Mouse (Mus musculus) heart, adult 11 months (tissue): ENCODE data around the gene Cep68.
A peak's percentile ranks its signal among the peaks of the same experiment; 100 is the strongest.

ENCODE experiments used
- DNase-seq: peaks from one replicate; pipeline ENCODE4 v3.0.0; 2022

Gene Cep68

GRCm38 (mm10) chr11:20202299-20203011, 46.8 kb downstream of the Cep68 start:
- DNase-seq = peak; percentile 89

DNA sequence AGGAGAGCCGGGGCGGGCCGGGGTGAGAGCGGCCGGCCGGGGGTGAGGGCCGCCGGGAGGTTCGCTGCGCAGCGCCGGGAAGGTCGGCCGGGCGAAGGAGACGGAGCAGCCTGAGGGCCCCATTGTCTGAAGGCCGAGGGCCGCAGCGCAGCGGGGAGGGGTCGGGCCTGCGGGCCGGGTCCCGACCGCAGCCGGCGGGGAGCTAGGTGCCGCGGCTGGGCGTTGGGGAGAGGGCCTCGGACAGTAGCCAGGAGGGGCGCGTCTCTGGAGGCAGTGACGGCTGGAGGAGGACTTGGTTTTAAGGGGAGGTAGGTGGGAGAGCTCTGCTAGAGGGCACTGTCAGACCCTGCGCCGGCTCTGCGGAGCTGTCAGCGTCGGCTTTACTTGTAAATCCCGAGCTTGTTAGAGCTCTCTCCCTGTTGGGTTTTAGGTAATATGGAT, 47.5 kb downstream of the Cep68 start:
- no peak for DNase-seq

DNA sequence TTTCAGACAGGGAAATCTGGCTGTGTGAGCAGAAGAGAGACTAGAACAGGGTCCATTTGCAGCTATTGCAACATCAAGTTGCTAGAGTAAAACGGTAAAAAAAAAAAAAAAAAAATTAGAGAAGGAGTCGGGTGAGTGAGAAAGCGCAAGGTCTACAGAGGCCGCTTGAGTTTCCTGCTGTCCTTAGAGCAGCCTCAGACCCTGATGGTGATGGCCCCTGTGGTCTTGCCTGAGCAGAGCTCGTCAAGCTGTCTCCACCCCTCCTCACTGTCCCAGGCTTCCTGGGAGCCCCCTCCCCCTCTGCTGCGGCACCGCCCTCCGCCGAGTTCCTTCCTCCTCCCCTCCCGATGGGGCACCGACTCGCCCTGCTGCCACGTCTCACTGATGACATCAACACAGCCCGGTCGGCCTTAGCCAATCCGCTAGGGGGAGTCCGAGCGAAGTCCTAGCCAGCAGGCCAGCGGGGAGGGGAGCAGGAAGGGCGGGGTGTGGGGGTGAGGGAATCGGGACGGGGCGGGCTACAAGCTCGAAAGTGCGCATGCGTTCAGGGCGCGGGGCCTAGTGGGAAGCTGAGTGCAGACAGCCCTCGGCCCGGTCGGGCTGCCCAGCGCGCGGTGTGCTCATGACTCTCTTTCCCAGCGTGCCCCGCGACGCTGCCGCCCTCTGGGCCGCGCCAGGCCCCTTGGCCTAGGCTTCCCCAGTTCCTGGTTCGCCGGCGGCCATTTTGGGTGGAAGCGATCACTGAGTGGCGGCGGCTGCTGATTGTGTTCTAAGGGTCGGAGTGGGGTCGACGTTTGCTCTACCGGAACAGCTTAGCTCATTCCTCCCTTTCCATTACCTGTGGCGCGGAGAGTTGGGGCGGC, 48.3 kb downstream of the Cep68 start, which contains the start of gene Rab1a:
Rab1a (plus strand) TSS at position 720 of the 863 bp plus-strand sequence.
- peak; percentile 100 for DNase-seq

GRCm38 (mm10) chr11:20193100-20193736, 56.0 kb downstream of the Cep68 start:
- DNase-seq = peak; percentile 96

DNA sequence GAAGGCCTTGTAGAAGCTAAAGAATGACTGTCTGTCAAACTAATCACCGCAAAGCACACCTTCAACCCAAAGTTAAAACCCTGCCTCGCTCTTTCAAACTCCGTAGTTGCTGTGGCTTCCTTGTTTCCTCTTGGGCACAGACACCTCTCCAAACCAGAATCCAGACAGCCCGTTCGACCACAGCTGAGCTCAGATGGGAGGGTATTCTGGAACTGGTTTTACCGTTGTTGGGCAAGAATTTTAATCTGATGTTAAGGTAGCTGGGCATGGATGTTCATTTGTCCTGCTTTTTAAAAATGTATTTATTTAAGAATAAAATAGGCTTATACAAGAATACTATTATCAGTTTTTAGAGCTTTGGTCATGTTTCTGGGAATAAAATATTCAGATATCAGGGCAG, 62.0 kb downstream of the Cep68 start:
- DNase-seq = no peak
